Mouse (Mus musculus): ENCODE measurements around the gene Dpysl5. TPM values are rescaled to one million over a fixed set of nuclear protein-coding genes. Genes with fewer than 3 reads are reported as not detected.
"Not testable (repeated sequence)": the region's sequence is repeated elsewhere in the genome, so short reads cannot be mapped to it uniquely, and the experiment has no call there.

Gene Dpysl5
- polyA plus RNA-seq, 1 experiment: 0.92 TPM

DNA sequence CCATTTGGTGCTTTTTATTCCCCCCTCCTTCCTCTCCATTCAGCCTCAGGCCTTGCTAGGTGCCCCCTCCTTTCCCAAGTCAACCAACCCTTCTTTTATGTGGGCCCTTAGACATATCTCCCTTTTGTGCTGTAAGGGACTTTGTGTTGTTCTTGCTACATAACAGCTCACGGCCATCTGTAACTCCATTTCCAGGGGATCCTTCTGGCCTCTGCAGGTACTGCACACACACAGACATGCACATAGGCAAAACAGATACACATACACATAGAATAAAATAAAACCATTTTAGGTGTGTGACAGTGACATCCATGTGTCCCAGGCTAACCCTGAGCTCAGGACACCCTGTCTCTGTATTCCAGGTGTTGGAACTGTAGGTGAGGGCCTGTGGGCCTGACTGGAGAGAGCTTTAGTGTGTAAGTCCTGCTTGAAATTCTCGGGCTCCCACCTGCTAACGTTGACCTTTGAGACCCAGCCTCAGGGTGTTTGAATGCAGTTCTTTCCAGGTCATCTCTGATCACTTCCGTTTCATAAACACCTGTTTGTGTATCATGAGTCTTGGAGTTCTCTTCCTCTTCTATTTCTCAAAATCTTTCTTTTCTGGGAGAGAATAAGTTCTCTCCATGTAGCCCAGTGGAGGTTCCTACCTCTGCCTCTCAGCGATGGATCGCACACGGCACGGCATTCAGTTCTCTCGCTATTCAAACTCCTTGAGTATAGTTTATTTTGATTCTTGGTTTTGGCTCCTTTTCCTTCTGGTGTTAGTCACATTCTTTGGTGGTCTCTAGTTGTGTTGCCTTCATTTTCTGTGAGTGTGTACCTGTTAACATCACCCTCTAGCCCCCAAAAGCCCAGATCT is 42.5 kb upstream of the Dpysl5 start:
- TF ChIP-seq POLR2A (IDR thresholded peaks at IDR 0.05; ENCODE audit: control insufficient read depth, extremely low read depth, insufficient read depth, low read length, poor library complexity) (no peak), CTCF (IDR thresholded peaks at IDR 0.05; ENCODE audit: borderline replicate concordance, control insufficient read depth, extremely low read depth, insufficient read depth, low read length, poor library complexity) (no peak)
- no peak for DNase-seq
- peaks cover 4% of the 10 kb centered on the region for H3K4me1 ChIP-seq (replicated peaks; ENCODE audit: control insufficient read depth, insufficient read depth, low read length)
- H3K27ac ChIP-seq (ENCODE audit: control insufficient read depth, insufficient read depth, low read length): no peak overlapping the region
- H3K4me3 ChIP-seq (ENCODE audit: control insufficient read depth, insufficient read depth, low read length): no peak overlapping the region
- peaks cover 20% of the 10 kb centered on the region for H3K36me3 ChIP-seq (ENCODE audit: control insufficient read depth, insufficient read depth, low read length)
- H3K27me3 ChIP-seq (ENCODE audit: control insufficient read depth, insufficient read depth, low read length): no peaks in the 10 kb centered on the region
- WGBS: 97% methylated on average over 9 of the region's 9 CpGs

DNA sequence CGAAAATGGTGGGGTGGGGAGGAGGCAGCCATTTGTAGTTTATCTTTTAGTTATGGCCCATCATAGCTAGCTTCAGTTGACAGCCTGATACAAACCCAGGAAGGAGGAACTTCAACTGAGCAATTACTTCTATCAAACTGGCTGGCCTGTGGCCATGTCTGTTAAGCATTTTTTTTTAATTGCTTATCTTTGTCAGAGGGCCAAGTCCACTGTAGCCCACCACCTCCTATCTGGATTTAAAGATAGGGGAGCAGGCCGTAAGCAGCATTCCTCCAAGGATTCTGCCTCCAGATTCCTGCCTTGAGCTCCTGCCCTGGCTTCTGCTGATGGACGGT is 41.9 kb upstream of the Dpysl5 start:
- no peak for DNase-seq
- Histone ChIP-seq H3K27ac (ENCODE audit: control insufficient read depth, insufficient read depth, low read length) (no peak overlapping the region), H3K36me3 (ENCODE audit: control insufficient read depth, insufficient read depth, low read length) (peaks cover 26% of the 10 kb centered on the region), H3K27me3 (ENCODE audit: control insufficient read depth, insufficient read depth, low read length) (no peaks in the 10 kb centered on the region), H3K4me3 (ENCODE audit: control insufficient read depth, insufficient read depth, low read length) (no peak overlapping the region), H3K4me1 (replicated peaks; ENCODE audit: control insufficient read depth, insufficient read depth, low read length) (peaks cover 4% of the 10 kb centered on the region)
- TF ChIP-seq POLR2A (IDR thresholded peaks at IDR 0.05; ENCODE audit: control insufficient read depth, extremely low read depth, insufficient read depth, low read length, poor library complexity) (no peak), CTCF (IDR thresholded peaks at IDR 0.05; ENCODE audit: borderline replicate concordance, control insufficient read depth, extremely low read depth, insufficient read depth, low read length, poor library complexity) (no peak)
- 95% methylated on average over 3 of the region's 3 CpGs for WGBS

DNA sequence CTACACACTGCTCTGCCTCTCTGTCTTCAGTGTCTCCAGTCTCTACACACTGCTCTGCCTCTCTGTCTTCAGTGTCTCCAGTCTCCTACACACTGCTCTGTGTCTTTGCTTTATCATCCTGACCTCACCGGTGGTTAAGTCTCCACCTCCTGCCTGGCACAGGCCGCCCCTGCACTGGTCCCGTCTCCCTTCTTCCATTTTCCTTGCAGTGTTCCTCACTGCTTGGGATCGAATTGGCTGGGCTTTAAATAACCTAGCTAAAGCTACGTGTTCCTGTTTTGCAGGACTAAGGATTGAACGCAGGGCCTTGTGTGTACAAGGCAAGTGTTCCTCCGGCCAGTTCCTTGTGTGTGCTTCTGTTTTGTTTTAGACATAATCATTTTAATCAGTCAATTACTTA is 41.3 kb upstream of the Dpysl5 start:
- DNase-seq: no peak
- H3K4me1 ChIP-seq (replicated peaks; ENCODE audit: control insufficient read depth, insufficient read depth, low read length): peaks cover 4% of the 10 kb centered on the region
- 95% methylated on average over 7 of the region's 7 CpGs for WGBS
- H3K36me3 ChIP-seq (ENCODE audit: control insufficient read depth, insufficient read depth, low read length): peaks cover 31% of the 10 kb centered on the region
- TF ChIP-seq CTCF (IDR thresholded peaks at IDR 0.05; ENCODE audit: borderline replicate concordance, control insufficient read depth, extremely low read depth, insufficient read depth, low read length, poor library complexity) (no peak), POLR2A (IDR thresholded peaks at IDR 0.05; ENCODE audit: control insufficient read depth, extremely low read depth, insufficient read depth, low read length, poor library complexity) (no peak)
- no peak overlapping the region for H3K4me3 ChIP-seq (ENCODE audit: control insufficient read depth, insufficient read depth, low read length)
- no peaks in the 10 kb centered on the region for H3K27me3 ChIP-seq (ENCODE audit: control insufficient read depth, insufficient read depth, low read length)
- H3K27ac ChIP-seq (ENCODE audit: control insufficient read depth, insufficient read depth, low read length): no peak overlapping the region

- Histone ChIP-seq H3K27ac (ENCODE audit: control insufficient read depth, insufficient read depth, low read length) (no peak overlapping the region), H3K27me3 (ENCODE audit: control insufficient read depth, insufficient read depth, low read length) (no peaks in the 10 kb centered on the region), H3K4me1 (replicated peaks; ENCODE audit: control insufficient read depth, insufficient read depth, low read length) (no peaks in the 10 kb centered on the region), H3K4me3 (ENCODE audit: control insufficient read depth, insufficient read depth, low read length) (no peak overlapping the region), H3K36me3 (ENCODE audit: control insufficient read depth, insufficient read depth, low read length) (peaks cover 43% of the 10 kb centered on the region)
- no peak for TF ChIP-seq CTCF (IDR thresholded peaks at IDR 0.05; ENCODE audit: borderline replicate concordance, control insufficient read depth, extremely low read depth, insufficient read depth, low read length, poor library complexity)
- no peak for TF ChIP-seq POLR2A (IDR thresholded peaks at IDR 0.05; ENCODE audit: control insufficient read depth, extremely low read depth, insufficient read depth, low read length, poor library complexity)
- WGBS: 97% methylated on average over 7 of the region's 7 CpGs
- no peak for DNase-seq
Measured at GRCm38 (mm10) chr5:30674001-30674400, 37.4 kb upstream of the Dpysl5 start.

DNA sequence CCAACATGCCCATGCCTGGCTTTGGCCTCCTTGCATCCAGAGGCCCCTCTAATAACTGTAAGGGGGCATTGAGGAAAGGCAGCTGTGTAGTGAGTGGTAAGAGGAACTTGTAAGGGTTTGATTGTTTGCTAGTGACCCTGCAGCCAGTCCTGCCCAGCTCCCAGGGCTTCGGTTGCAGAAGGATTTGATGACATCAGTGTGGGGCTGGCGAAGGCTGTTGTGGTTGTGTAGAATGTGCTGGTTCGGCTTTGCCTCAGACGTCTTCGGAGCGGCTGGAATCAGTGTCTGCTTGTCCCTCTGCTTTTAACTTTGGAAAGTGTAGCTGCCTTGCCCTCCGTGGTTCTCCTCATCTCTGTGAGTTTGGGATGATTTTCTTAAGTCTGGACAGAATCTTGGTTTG is 34.6 kb upstream of the Dpysl5 start:
- DNase-seq: no peak
- TF ChIP-seq POLR2A (IDR thresholded peaks at IDR 0.05; ENCODE audit: control insufficient read depth, extremely low read depth, insufficient read depth, low read length, poor library complexity) (no peak), CTCF (IDR thresholded peaks at IDR 0.05; ENCODE audit: borderline replicate concordance, control insufficient read depth, extremely low read depth, insufficient read depth, low read length, poor library complexity) (no peak)
- WGBS: 94% methylated on average over 7 of the region's 7 CpGs
- Histone ChIP-seq H3K4me3 (ENCODE audit: control insufficient read depth, insufficient read depth, low read length) (no peak overlapping the region), H3K27ac (ENCODE audit: control insufficient read depth, insufficient read depth, low read length) (no peak overlapping the region), H3K36me3 (ENCODE audit: control insufficient read depth, insufficient read depth, low read length) (peaks cover 42% of the 10 kb centered on the region), H3K27me3 (ENCODE audit: control insufficient read depth, insufficient read depth, low read length) (no peaks in the 10 kb centered on the region), H3K4me1 (replicated peaks; ENCODE audit: control insufficient read depth, insufficient read depth, low read length) (no peaks in the 10 kb centered on the region)

DNA sequence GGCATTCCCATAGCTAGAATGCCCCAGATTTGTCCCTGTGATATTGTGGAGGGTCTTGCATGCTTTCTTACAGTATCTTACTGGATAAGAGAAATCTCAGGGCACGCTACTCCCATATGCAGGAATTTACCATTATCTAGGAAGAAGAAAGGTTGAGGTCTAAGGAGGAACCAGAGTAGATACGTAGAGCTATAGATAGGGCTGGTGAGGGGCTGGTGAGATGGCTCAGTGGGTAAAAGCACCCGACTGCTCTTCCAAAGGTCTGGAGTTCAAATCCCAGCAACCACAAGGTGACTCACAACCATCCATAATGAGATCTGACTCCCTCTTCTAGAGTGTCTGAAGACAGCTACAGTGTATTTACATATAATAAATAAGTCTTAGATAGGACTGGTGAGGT is 33.3 kb upstream of the Dpysl5 start:
- H3K27ac ChIP-seq (ENCODE audit: control insufficient read depth, insufficient read depth, low read length); DNase-seq: not testable (repeated sequence)
- 98% methylated on average over 3 of the region's 3 CpGs for WGBS

More for the DNA sequence above, 33.3 kb upstream of the Dpysl5 start:
- peaks cover 31% of the 10 kb centered on the region for H3K36me3 ChIP-seq (ENCODE audit: control insufficient read depth, insufficient read depth, low read length)
- H3K4me3 ChIP-seq (ENCODE audit: control insufficient read depth, insufficient read depth, low read length); H3K4me1 ChIP-seq (replicated peaks; ENCODE audit: control insufficient read depth, insufficient read depth, low read length); H3K27me3 ChIP-seq (ENCODE audit: control insufficient read depth, insufficient read depth, low read length): not testable (repeated sequence)
